Mouse (Mus musculus): ENCODE results near the gene Zbtb2.
"Not testable (repeated sequence)": the region's sequence is repeated elsewhere in the genome, so short reads cannot be mapped to it uniquely, and the experiment has no call there.

The Zbtb2 gene

GRCm38 (mm10) chr10:4387701-4388383 lies at the start of gene Zbtb2:
TSS of gene Zbtb2 (minus strand) at chr10:4388108.
- peak; percentile 61 for DNase-seq (ENCODE audit: low read depth, low spot score)

GRCm38 (mm10) chr10:4435416-4435815 lies 47.5 kb upstream of the Zbtb2 start:
- peak; percentile 48 for DNase-seq (ENCODE audit: low read depth, low spot score)

GRCm38 (mm10) chr10:4433871-4434270 lies 46.0 kb upstream of the Zbtb2 start:
- not testable (repeated sequence) for DNase-seq (ENCODE audit: low read depth, low spot score)

DNA sequence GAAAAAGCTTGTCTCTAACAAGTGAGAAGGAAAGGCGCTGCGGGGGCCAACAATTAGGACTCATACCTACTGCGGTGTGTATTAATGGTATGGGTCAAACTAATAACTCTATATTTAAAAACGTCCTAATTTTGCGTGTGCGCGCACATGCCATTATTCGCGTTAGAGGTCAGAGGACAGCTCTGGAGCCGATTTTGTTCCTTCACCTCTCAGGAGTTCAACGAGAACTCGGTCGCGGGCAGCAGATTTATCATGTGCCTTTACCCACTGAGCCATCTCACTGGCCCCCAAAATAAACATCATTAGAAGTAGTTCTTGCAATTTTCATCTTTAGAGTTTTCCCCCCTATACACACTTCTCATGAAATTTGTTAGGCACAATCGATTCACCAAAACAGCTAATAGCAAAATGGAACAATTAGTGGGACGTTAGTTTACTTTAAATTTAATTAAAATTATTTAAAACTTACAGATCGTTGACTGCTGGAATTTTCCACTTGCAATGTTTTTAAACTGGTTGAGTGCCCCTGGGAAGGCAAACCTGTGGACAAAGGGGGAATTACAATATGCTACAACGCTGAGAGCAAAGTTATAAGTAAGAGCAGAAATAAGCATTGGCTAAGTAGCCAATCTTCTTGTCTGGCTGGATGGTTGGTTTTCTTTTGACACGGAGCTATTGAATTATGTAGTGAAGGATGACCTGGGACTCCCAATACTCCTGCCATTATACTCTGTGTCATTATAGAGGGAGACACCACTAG lies 45.3 kb upstream of the Zbtb2 start:
- DNase-seq (ENCODE audit: low read depth, low spot score), result no peak

- peak; percentile 96 for DNase-seq (ENCODE audit: low read depth, low spot score)
Measured at GRCm38 (mm10) chr10:4432123-4432931, 44.4 kb upstream of the Zbtb2 start, which contains the start of the genes Rmnd1 and Armt1. TSS of gene Rmnd1 (minus strand) at chr10:4432388. TSS of gene Armt1 (plus strand) at chr10:4432467.

- DNase-seq (ENCODE audit: low read depth, low spot score), result no peak
Measured at GRCm38 (mm10) chr10:4431746-4432122, 43.8 kb upstream of the Zbtb2 start.

DNA sequence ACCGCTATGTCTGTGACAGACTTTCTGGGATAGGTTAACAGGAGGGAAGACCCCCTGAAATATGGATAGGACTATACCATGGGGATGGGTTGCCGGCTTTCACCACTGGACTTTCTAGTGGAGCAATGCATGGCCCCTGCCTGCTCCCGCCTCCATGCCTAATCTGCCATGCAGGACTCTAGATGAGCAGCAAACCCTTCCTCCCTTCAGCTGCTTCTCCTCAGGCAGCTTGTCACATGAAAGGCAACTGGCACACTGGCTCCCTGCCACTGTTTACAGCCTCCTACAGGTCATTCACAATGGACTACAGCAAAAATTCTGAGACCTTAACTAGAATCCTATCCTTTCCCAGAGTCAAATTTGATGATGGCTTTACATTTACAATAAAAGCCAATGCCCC lies 42.9 kb upstream of the Zbtb2 start:
- DNase-seq (ENCODE audit: low read depth, low spot score), result no peak

DNA sequence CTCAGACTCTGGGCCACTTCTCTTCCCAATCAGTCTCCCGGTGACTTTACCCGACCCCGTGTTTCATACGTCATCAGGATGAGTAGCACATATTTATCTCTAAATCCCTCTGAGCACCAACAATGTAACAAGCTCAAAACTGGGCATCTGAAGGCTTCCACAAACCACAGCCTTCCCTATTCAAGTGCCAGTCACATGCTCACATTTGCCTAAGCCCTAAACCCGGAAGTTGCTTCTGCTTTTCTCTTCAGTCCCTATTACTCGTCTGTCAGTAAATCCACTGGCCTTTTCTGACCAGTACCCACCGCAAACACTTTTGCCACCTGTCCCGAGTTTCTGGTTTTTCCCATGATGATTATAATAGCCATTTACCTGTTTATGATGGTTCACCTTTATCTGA lies 42.5 kb upstream of the Zbtb2 start:
- DNase-seq (ENCODE audit: low read depth, low spot score), result no peak

- DNase-seq (ENCODE audit: low read depth, low spot score), result no peak
Measured at GRCm38 (mm10) chr10:4425245-4425644, 37.3 kb upstream of the Zbtb2 start.

- DNase-seq (ENCODE audit: low read depth, low spot score), result no peak
Measured at GRCm38 (mm10) chr10:4407191-4407590, 19.3 kb upstream of the Zbtb2 start.

DNA sequence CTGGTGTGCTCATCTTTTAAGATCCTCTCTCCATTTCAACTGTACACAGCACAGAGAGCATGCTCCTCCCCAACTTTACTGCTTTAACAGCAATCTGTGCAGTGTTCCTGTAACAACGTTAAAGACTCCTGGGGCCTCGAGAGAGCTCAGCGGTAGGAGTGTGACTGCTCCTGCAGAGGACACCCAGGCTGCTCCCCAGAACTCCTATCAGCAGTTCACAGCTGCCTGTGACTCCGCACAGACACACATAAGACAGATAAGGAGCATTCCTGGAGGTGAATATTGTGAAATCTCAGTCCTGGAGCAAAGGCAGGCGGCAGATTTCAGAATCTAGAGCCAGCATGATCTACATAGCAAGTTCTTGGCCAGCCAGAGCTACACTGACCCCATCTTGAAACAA lies 17.6 kb upstream of the Zbtb2 start:
- DNase-seq (ENCODE audit: low read depth, low spot score), result no peak

GRCm38 (mm10) chr10:4404895-4405491 lies 17.1 kb upstream of the Zbtb2 start:
- DNase-seq (ENCODE audit: low read depth, low spot score), result peak; percentile 79

GRCm38 (mm10) chr10:4398058-4398457 lies 10.2 kb upstream of the Zbtb2 start:
- no peak for DNase-seq (ENCODE audit: low read depth, low spot score)

DNA sequence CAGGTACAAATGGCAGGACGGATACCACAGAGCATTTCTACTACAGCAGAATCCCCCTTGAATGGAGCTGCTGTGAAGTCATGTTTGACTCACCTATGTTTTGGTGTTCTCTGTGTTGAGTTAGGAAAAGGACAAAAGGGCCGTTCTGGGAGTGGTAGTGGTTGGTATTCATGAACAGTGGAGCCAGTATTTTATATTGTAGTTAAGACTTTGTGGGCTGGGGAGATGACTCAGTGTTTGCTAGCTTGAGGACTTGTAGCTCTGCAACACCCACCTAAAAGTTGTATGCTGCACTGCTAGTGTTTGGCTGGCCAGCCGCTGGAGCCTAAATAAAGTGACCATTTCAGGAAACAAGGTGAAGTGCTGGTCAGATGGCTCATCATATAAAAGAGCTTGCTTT lies 7.4 kb upstream of the Zbtb2 start:
- DNase-seq (ENCODE audit: low read depth, low spot score), result no peak

GRCm38 (mm10) chr10:4391851-4392250 lies 3.9 kb upstream of the Zbtb2 start:
- peak; percentile 71 for DNase-seq (ENCODE audit: low read depth, low spot score)

- no peak for DNase-seq (ENCODE audit: low read depth, low spot score)
Measured at GRCm38 (mm10) chr10:4391076-4391475, 3.2 kb upstream of the Zbtb2 start.

GRCm38 (mm10) chr10:4390550-4390949 lies 2.6 kb upstream of the Zbtb2 start:
- DNase-seq (ENCODE audit: low read depth, low spot score), result no peak

- DNase-seq (ENCODE audit: low read depth, low spot score), result no peak
Measured at GRCm38 (mm10) chr10:4389461-4390112, 1.7 kb upstream of the Zbtb2 start.

DNA sequence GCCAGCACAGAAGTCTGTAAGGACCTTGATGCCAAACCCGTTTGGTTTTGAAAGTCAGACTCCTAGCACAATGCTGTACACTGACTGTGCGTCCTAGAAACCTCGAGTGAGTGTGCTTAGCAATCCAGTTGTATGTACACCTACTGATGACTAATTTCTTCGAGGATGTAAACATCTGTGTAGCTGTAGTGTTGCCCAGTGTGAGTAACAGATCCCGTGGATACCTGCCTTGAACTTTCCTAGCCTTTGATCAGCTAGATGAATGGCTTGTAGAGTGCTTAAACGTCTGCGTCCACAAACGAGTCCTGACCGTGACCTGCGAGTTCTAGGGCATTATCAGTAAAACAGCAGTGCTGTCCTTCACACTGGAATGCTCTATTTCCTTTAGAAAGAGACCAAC lies 1.1 kb upstream of the Zbtb2 start:
- no peak for DNase-seq (ENCODE audit: low read depth, low spot score)

- DNase-seq (ENCODE audit: low read depth, low spot score), result no peak
Measured at GRCm38 (mm10) chr10:4388384-4388745, 457 bp upstream of the Zbtb2 start.

All from ES-CJ7 (cell line).